Mouse (Mus musculus) kidney, postnatal 14 days (tissue): ENCODE data around the gene Nebl.
"Not testable (repeated sequence)": the region's sequence is repeated elsewhere in the genome, so short reads cannot be mapped to it uniquely, and the experiment has no call there.

ENCODE experiments used
- DNase-seq: peaks from one replicate; pipeline ENCODE4 v3.0.0; 2022; ENCODE audit warnings: mixed read lengths

Gene Nebl

DNA sequence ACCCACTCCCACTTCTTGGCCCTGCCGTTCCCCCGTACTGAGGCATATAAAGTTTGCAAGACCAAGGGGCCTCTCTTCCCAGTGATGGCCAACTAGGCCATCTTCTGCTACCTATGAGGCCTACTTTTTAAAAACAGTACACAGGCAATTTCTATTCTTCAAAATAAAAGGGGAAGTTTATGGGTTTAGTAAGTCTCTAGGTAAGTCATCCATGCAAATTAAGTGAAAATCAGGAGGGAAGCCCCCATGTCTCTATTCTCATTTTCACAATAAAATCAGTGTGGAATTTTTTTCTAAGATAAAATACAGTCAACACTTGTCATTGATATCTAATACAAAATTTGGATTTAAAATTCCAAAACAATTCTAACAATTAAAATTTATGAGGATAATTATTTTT is 341.4 kb downstream of the Nebl start:
- no peak for DNase-seq

DNA sequence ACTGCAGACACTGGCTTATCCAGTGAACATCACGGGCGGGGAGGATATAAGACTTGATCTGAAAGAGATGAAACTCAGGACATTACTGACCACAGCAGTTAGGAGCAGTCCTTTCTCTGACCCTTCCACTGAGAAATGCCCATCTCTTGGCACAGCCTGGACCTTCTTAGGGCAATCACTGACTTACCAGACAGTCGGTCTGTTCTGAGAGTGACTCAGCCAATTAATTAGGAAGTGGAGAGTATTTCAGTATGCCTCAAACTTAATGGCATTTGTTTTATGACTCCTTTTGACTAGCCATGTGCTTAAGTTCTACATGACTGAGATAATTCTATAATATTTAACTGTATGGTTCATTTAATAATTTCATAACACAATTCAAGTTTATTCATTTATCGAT is 341.9 kb downstream of the Nebl start:
- DNase-seq = no peak

DNA sequence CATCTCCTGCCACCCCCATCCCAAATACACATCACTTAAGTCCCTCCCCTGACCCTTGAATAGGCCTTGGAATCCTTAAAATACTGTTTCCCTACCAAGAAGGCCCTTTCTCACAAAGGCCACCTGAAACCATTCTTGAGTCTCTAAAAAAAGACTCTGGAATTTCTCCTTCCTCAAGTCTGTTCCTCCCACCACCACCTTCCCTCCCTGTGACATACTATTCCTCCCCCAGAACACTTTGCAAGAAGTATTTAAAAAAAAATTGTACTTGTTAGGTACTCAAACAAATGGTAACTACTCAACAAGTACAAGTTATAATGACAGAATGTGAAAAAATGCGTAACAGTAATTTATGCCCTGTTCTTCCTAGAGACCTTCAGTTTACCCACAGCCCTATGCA is 349.0 kb downstream of the Nebl start:
- no peak for DNase-seq

DNA sequence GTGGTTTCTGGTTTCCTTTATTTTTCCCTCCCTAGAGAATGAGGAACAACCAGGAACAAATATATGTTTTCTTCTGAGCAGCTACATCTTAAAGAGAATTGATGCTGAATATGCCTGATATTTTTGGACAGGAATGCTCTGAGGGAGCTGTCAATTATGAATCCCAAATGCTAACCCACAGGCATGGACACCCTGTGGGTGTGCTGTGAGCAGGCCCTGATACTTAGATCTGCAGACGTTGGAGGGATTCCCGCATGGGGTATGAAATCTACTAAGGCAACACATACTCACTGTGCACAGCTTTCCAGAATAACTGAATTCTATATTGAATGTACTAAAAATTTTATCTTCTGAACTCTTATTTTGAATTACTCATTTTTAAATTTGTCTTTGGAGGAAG is 355.3 kb downstream of the Nebl start:
- no peak for DNase-seq

DNA sequence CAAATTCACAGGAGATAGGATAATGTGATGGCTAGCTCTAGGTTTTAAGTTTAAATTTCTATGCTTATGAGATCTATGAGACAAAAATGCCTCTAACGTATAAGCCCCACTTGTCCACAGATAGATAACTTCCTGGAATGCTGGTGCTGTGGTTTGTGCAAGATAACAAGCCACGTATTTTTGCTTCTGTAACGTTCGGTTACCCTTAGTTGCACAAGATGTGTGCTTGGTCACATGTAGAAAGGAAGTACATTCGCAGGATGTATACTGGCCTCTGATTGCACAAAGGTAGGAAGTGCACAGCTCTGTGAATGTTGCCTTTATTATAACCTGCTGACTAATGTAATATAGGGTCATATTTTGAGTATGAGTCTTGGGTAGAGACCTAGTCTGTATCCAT is 365.6 kb downstream of the Nebl start:
- no peak for DNase-seq

DNA sequence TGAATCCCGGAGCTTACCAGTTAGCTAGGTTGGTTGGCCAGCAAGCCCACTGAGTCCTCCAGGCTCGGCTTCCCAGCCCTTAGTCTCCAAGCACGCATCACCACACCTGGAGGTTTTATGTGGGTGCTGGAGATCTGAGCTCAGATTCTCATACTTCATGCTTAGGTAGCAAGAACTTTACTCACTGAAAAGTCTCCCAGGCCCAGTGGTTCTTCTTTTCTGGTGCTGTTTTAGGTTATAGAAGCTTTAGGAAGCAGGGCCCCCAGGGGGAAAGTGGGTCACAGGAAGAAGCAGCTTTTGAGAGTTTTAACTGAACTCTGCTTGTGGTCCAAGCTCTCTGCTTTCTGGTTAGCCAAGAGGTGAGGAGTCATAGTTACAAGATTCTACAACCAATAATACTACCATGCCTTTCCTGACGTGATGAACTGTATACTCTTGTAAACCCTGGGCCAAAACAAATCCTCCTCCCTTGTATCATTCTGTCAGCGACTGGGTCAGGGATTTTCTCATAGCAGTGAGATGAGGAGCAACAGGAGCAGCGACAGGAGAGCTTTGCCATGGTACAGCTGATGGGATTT is 366.2 kb downstream of the Nebl start:
- no peak for DNase-seq

DNA sequence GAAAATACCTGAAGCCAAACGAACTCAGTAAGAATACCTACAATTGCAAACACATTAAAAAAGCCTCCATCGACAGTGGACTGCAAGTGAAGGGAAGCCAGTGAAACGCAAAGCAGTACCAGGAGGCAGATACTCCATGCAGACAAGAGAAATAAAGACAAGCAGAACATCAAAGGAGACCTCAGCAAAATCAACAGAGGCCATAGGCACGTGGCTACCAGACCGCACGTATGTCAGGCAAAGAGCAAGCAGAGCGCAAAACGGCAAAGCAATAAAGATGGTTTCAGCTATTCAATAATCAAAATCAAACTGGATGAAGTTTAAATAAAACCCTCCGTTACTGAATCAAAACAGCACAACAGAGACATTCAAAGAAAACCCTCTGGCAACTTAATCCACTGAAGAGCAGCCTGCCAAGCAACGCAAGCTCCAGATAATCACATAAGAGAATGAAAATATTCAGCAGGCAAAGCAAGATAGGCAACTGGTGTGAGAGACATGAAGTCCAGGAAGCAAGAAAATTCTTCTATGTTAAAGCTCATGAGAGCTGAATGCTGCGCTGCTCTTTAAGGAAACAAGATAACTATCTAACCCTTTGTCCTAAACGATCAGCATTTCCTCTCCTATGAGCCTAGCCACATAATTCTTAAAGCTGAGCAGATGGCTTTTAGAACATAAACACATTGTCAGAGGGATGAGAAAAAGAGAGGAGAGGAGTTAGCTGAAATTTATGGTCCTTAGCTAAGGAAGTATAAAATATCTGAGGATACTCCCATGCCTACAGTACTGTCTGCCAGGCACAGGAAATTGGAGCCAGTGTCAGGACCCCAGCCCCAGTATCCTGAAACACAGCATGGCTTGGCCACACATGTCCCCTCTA is 367.7 kb downstream of the Nebl start:
- peak; percentile 5 for DNase-seq

DNA sequence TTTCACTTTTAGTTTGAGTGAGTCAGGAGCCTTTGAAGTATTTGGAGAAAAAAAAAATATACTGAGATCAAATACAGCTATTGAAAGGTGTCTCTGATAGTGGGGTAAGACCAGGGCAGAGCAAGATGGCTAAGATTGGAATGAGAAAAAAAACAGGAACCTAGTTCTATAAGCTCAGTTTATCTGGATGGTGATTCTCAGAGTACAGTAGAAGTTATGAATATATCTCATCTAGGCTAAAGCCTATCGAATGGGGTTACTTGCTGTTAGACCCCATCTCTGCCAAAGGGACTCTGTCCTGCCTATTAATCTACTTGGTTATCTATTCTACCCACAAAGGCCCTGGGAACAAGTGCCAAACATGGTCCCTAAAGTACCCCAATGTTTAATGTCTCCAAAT is 369.1 kb downstream of the Nebl start:
- no peak for DNase-seq

DNA sequence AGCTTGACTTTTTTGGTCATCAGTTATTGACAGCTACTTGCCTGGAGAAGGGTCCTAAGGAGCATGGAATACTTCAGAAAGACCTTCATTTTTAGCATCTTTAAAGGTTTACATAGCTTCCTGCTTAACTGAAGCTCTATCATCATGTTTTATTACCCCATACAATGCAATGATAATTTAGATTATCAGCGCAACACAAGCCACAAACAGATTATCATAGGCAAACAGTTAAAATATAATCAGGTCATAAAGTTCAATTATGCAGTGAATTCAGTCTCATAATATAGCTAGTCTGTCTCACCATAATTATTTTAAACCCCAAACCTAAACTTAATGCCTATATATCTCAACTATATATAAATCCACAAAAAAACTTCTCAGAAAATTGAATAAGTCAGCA is 386.6 kb downstream of the Nebl start:
- no peak for DNase-seq

DNA sequence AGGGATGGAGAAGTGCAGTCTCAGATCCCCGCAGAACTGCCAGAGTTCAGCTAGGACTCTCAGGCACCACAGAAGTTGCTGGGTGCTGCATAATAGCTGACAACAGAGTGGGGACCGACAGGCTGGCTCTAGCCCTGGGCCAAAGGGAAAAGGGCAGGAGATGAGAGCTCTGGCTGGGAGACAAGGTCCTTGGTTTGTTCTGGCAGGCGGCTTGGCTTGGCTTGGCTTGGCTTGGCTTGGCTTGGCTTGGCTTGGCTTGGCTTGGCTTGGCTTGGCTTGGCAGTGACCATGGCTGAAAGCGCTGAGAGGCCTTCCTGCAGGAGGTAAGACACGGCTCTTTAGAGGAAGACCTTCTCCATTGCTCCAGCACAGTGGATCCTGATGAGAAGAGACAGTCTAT is 395.8 kb downstream of the Nebl start:
- no peak for DNase-seq

DNA sequence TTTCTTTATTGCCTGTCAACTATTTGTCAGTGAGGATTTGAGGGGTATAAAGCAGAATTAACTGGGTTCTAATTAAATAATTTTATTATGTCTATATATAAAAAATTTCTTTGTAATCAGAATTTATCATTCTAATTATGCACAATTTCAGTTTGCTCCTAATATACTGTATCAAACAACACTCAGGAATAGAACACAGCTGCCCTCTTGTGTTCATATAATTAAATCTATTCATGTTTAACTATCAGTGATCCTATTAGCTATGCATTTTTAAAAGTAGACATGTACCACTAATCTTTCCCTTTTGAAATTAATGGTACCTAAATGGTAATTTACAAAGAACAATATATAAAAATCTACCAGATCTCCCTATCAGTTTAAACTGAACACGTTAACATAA is 404.7 kb downstream of the Nebl start:
- DNase-seq = no peak

DNA sequence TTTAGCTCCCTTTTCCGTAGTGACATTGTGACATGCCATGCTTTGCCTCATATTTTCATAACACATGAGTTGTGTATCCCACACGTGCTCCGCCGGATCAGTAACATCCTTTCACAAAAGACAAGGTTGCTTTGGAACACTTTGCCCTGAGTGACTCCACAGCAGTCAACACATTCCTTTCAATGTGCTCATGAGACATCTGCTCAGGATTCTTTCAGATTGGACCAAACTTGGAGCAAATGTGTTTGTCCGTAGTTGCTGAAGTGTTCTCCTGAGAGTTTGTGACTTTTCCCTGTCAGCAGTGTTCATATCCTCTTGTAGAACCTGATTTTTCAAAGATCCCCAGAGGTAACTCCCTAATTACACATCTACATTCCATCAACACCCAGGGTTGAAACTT is 414.4 kb downstream of the Nebl start:
- DNase-seq = no peak

DNA sequence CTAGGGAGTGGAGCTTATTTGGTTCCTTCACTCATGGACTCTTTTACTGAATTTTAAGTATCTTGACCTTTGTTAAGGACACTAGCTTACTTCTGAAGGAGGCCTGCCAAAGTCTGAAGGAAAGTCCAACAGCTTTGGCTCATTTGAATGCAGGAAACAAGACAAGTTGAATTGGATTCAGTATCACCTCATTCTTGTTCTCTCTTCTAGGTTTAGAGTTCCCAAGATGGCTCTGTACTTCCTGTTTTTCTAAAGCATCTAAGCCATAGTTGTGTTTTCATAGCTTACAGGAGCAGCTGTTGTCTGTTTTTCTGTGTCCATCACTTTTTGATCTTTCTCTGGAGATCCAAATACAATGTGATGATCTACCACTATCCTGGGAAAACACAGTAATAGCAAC is 429.9 kb downstream of the Nebl start:
- DNase-seq = no peak

DNA sequence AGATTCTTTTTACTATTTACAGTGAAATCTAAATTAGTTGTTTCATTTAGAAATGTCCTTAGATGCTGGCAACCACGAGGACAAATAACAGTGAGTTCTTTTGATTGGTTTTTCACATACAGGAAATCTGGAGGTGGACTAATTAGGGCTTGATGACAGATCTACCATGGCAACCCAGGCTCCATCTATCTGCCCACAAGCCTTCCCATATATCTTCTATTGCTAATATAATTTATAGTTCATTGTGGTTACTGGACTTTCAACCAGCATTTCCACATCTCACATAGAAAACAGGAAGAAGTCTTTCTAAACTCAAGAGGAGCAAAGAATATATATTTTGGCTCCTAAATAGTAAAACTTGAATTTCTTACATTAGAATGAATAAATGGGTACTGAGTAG is 433.8 kb downstream of the Nebl start:
- DNase-seq = no peak

DNA sequence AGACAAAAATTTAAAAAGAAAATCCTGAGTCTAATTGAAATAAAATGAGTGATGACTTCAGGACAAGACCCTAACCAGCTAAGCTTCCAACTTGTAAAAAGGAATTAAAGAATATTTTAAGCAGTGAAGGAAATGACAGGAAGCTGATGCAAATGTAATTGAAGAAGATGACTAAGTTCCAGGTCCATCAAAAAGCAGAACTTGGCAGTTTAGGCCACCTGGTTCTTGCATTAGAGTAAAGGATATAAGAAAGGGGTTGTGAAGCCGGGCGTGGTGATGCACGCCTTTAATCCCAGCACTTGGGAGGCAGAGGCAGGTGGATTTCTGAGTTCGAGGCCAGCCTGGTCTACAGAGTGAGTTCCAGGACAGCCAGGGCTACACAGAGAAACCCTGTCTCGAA is 436.0 kb downstream of the Nebl start:
- not testable (repeated sequence) for DNase-seq
